Mouse (Mus musculus): ENCODE results near the gene Gpkow.

DNA sequence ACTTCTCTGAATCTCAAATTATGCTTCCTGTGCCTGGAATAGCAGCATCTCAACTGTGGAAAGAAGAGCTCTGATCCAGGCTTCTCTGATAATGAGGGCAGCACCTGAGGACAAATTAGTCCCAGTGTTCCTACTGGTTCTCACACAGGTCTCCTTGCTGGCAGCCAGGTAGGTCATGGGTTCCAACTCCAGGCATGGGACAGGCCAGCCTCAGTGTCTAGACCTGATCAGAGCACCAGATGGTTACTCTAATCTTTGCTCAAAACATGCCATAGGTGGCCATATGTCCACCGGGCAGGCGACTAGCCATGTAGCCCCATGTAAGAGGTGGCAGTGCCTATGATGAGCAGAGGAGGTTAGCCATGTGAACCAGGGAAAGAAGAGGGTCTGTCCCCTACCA is 8.6 kb upstream of the Gpkow start:
- TF ChIP-seq E2F4 (IDR thresholded peaks at IDR 0.05; ENCODE audit: insufficient read depth), result no peak
- TF ChIP-seq POLR2AphosphoS2 (IDR thresholded peaks at IDR 0.05; ENCODE audit: insufficient read length, low read depth), result no peak
- no peak for TF ChIP-seq TCF12 (IDR thresholded peaks at IDR 0.05; ENCODE audit: insufficient read depth, poor library complexity, severe bottlenecking)
- TF ChIP-seq POLR2A (IDR thresholded peaks at IDR 0.05; ENCODE audit: insufficient read length, low read depth), result no peak
- no peak for TF ChIP-seq CEBPB (IDR thresholded peaks at IDR 0.05; ENCODE audit: insufficient read depth, poor library complexity, severe bottlenecking)
- TF ChIP-seq MAX (IDR thresholded peaks at IDR 0.05; ENCODE audit: low read depth), result no peak
- no peak for TF ChIP-seq REST (IDR thresholded peaks at IDR 0.05; ENCODE audit: insufficient read depth, insufficient read length)
- TF ChIP-seq USF1 (IDR thresholded peaks at IDR 0.05; ENCODE audit: low read depth), result no peak
